Mouse (Mus musculus) large intestine, adult 2 months (tissue): ENCODE measurements around the gene Qrich1. TPM values are rescaled to one million over a fixed set of nuclear protein-coding genes. Genes with fewer than 3 reads are reported as not detected.

Experiments used
- DNase-seq: peaks from one replicate; pipeline ENCODE4 v3.0.0-alpha.2; 2012; ENCODE audit warnings: low read depth, low spot score
- WGBS: fragments of 180-500 bp; shearing (Covaris S2); methylation state at CpG from one replicate; pipeline ENCODE4 v1.1.7; 2018; 5-methylcytosine and 5-hydroxymethylcytosine counted together
- polyA plus RNA-seq: library from polyadenylated mRNA; depleted of rRNA; stranded (reverse); fragments of >200 nt; gene quantifications from 2 replicates; pipeline ENCODE4 v1.2.3, GENCODE M21; 2012; rRNA removed

Qrich1 gene
- polyA plus RNA-seq = 40.8 and 77.6 TPM in 2 replicates

DNA sequence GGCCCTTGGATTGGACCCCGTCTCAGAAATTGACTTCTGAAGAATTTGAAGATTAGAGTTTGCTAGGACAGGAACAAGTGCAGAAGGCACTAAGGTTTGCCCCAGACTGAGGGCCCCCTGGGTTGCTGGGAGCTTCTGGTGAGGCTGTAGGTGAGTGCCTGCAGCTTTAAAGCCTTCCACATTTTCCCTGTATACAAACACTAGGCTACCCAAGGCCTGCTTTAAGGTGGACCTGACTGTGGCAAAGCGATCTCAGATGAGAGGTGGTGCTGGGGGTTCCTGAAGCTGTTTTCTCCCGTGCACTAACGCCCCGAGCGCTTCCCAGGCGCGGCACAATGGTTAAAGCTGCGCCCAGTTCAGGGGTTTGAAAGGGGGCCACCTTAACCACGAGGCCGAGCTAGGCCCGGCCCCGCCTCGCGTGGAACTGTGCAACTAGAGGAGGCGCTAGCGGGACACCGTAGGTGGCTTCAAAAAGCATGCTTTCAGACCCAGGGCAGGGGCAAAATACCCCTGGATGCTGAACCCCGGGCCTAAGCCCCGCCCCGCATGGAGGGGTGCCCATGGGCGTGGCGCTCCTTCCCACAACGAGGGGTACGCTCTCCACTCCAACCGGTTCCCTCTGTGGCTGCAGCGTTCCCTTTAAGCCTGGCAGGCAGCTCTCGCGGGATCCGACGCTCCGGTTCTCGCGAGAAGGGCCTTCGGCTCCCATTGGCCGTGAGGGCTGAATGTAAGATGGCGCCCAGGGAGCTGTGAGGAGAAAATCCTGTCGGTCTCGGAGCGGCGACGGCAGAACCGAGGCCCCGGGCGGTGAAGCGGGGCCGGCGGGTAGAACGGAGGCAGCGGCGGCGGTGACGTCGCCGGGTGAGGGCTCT lies at the start of gene Qrich1:
Gene Qrich1, plus strand, starts transcription at position 427 of the 872 bp plus-strand sequence.
- DNase-seq = peak; percentile 89
- WGBS = 1% methylated on average over 55 of the region's 55 CpGs

- WGBS = 71% methylated on average over 5 of the region's 5 CpGs
- no peak for DNase-seq
These were observed 47.2 kb upstream of the Qrich1 start for GRCm38 (mm10) chr9:108469430-108469829.

DNA sequence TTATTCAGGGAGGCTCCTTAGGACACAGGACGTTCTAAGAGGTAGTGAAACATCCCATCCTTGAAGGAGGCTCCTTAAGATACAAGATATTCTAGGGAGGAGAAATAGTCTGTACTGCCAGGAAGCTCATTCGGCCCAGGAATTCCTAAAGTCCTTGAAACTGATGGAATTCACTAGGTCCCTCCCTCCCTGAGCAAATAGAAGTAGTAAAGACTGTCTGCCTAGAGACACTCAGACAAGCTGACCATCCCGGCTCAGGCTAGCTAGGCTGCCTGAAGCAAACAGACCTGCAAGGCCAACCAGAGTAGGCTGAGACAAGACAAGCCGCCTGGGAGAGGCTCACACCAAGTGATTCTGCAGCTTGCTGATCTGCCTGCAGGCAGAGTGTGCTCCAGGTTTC lies 46.8 kb upstream of the Qrich1 start:
- WGBS = 23% methylated on average over 4 of the region's 4 CpGs
- DNase-seq = no peak

GRCm38 (mm10) chr9:108474528-108474927 lies 42.1 kb upstream of the Qrich1 start:
- 63% methylated on average over 1 of the region's 1 CpGs for WGBS
- DNase-seq = no peak

GRCm38 (mm10) chr9:108478638-108479156 lies 37.9 kb upstream of the Qrich1 start:
- WGBS = under 1% methylated on average over 20 of the region's 20 CpGs
- DNase-seq = no peak

DNA sequence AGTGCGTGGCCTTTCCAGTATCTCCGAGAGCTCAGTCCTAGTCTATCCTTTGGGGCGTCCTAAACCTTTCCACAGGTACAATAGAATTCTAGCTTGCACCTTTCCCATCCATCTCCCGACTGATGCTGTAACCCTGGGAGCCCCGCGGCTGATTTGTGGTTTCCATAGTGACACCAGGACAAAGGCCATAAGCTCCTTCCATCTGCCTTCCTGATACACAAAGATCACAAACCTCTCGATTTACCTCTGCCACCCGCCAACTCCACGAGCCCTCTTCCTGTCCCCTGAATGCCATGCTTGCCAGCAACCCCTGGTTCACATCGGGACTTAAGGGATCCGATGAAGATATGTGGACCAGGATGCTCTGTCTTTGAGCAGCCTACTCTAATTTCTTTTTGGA lies 37.4 kb upstream of the Qrich1 start:
- DNase-seq = no peak
- 20% methylated on average over 11 of the region's 11 CpGs for WGBS

GRCm38 (mm10) chr9:108479721-108480351 lies 36.8 kb upstream of the Qrich1 start, which contains the start of gene Lamb2:
Gene Lamb2 (plus strand): TSS chr9:108479736.
- 11% methylated on average over 10 of the region's 10 CpGs for WGBS
- DNase-seq = no peak

DNA sequence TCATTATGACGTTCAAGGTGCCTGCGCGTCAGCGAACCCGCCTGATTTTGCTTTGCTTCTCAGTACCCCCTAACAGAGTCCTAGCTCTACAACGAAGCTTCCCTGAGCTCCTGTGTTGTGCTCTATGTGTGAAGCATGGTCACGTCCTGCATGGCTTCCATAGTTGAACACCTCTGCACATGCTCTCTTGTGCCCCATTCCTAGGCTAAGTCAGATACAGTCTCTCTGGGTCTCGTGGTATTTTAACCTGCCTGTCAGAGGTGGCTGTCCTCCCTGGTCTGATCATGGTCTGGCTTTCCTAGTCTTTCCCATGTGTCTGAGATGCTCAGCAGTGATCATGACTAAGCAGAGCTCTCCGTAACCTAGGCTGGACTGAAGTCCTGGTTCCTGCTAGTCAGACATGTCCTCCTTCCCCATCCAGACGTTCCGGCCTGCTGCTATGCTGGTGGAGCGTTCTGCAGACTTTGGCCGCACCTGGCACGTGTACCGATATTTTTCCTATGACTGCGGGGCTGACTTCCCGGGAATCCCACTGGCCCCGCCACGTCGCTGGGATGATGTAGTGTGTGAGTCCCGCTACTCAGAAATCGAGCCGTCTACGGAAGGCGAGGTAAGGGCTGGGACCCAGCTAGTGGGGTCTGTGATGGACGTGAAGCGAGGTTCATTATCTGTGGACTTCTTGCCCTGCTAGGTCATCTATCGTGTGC lies 35.6 kb upstream of the Qrich1 start:
- DNase-seq = no peak
- 90% methylated on average over 28 of the region's 28 CpGs for WGBS

DNA sequence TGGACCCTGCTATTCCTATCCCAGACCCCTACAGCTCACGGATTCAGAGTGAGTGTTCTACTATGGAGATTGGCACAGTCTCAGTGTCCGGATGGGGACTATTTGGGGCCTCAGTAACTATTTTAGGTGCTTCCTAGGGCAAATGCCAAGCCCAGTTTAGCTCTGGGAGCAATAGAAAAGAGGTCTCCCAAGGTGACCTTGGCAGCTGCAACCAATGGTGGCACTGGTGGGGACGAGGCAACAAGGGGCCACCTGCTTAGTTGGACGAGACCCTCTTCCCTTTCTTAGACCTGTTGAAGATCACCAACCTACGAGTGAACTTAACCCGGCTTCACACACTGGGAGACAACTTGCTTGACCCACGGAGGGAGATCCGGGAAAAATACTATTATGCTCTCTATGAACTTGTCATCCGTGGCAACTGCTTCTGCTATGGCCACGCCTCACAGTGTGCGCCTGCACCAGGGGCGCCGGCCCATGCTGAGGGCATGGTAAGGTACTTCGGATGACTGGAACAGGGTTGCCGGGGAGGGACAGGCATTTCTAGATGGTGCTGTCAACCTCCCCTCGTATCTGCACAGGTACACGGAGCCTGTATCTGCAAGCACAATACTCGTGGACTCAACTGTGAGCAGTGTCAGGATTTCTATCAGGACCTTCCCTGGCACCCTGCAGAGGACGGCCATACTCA lies 34.9 kb upstream of the Qrich1 start:
- 87% methylated on average over 19 of the region's 19 CpGs for WGBS
- no peak for DNase-seq

GRCm38 (mm10) chr9:108483051-108483790 lies 33.4 kb upstream of the Qrich1 start:
- WGBS = 95% methylated on average over 18 of the region's 18 CpGs
- no peak for DNase-seq

- DNase-seq = no peak
- 96% methylated on average over 15 of the region's 15 CpGs for WGBS
These were observed 32.6 kb upstream of the Qrich1 start for GRCm38 (mm10) chr9:108484021-108484420.

GRCm38 (mm10) chr9:108485301-108485875 lies 31.2 kb upstream of the Qrich1 start:
- 93% methylated on average over 19 of the region's 19 CpGs for WGBS
- no peak for DNase-seq

DNA sequence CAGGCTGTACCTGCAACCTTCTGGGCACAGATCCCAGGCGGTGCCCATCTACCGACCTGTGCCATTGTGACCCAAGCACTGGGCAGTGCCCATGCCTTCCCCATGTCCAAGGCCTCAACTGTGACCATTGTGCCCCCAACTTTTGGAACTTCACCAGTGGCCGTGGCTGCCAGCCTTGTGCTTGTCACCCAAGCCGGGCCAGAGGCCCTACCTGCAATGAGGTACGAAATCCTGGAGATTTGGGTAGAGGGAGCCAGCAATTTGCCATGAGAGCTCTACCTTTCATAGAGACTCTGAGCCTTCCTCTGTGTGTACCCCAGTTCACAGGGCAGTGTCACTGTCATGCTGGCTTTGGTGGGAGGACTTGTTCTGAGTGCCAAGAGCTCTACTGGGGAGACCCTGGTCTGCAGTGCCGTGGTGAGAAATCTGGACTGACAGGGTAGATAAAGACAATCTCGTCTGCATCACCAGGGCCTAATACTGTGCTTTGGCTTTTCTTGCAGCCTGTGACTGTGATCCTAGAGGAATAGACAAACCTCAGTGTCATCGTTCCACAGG lies 29.6 kb upstream of the Qrich1 start:
- WGBS = 95% methylated on average over 8 of the region's 8 CpGs
- no peak for DNase-seq

DNA sequence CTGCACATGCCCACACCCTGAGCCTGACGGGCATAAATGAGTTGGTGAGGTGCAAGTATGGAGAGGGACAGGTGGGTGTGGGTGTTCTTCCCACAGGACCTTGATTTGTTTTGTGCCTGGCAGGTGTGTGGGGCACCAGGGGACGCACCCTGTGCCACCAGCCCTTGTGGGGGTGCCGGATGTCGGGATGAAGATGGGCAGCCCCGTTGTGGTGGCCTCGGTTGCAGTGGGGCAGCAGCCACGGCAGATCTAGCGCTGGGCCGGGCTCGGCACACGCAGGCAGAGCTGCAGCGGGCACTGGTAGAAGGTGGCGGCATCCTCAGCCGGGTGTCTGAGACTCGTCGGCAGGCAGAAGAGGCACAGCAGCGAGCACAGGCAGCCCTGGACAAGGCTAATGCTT lies 28.2 kb upstream of the Qrich1 start:
- DNase-seq = no peak

GRCm38 (mm10) chr9:108489215-108489614 lies 27.4 kb upstream of the Qrich1 start:
- WGBS = 98% methylated on average over 20 of the region's 20 CpGs
- no peak for DNase-seq

More for the DNA sequence above, 28.2 kb upstream of the Qrich1 start:
- WGBS = 94% methylated on average over 17 of the region's 17 CpGs

GRCm38 (mm10) chr9:108489702-108490558 lies 26.7 kb upstream of the Qrich1 start:
- no peak for DNase-seq
- 38% methylated on average over 26 of the region's 26 CpGs for WGBS

DNA sequence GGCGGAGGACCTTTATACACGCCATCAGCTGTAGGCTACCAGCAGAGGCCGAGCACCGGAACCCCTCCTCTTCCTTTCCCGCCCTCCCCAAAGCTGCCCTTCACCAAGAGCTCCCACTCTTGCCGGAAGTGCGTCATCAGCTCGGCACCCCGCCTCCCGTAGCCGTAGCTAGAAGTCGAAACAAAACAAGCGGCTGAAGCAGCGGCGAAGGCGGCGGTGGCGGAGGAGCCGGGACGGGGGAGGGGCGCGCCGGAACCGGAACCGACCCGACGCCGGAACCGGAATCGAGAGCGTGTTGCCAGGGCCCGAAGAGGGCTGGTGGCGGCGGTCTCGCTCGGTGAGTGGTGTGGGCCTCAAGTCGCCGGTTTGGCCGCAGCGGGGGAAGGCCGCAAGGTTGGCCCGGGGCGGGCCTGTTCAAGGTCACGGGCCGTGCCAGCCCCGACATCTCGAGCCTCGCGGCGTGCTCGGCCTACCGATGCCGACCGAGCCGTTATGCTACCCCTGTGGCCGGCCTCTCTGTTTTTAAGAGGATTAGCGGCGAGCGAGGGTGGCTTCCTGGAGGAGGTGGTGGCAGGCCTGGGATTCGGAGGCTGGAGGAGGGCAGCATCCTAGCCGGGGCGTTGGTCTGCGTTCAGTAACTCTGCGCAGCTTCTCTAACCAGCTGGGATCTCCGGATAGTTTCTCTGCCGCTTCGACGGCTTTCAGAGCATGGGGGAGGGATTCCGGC lies 25.9 kb upstream of the Qrich1 start, which contains the start of gene Usp19:
Gene Usp19, plus strand, starts transcription at position 44 of the 727 bp plus-strand sequence.
- WGBS = under 1% methylated on average over 69 of the region's 69 CpGs
- peak; percentile 92 for DNase-seq
